9 mouse cellular contexts compared by ENCODE assay signal in genomic region chrX:8101017-8101416, GRCm38 (mm10). TPM values are rescaled to one million over a fixed set of nuclear protein-coding genes. Genes with fewer than 3 reads are reported as not detected.
A peak's percentile ranks its signal among the peaks of the same experiment; 100 is the strongest.
DNase-seq lines count a peak whose midpoint lies in the region; ATAC-seq and TF ChIP-seq lines count a peak whose summit lies in the region.
"Had no signal": no experiment of that assay in that cellular context is flagged by ENCODE, and none has a peak within 500 bp of the region (broad histone marks: within the 10 kb centered on the region; RNA-seq: fewer than 3 reads in every experiment).

No protein-coding gene starts in this region.

- H3K9ac ChIP-seq in hindbrain, embryonic 13.5 days: no peak overlapping the region
- H3K9ac ChIP-seq in limb, embryonic 14.5 days (ENCODE audit: low read depth, low read length, severe bottlenecking): no peak overlapping the region

- no peaks in the 10 kb centered on the region for H3K27me3 ChIP-seq in hindbrain, embryonic 13.5 days
- no peaks in the 10 kb centered on the region for H3K27me3 ChIP-seq in limb, embryonic 14.5 days (ENCODE audit: control insufficient read depth, insufficient read depth, low read length)
- H3K27me3 ChIP-seq: megakaryocyte, embryonic 14.5 days had no signal

- no peak overlapping the region for H3K4me3 ChIP-seq in hindbrain, embryonic 13.5 days
- no peak overlapping the region for H3K4me3 ChIP-seq in limb, embryonic 14.5 days (replicated peaks; ENCODE audit: low read length)
- H3K4me3 ChIP-seq: megakaryocyte, embryonic 14.5 days had no signal

- 0 out of 2 replicates have a peak overlapping the region, but pooled peaks have one; percentile 17 for H3K4me2 ChIP-seq in hindbrain, embryonic 13.5 days
- H3K4me2 ChIP-seq in limb, embryonic 14.5 days (replicated peaks; ENCODE audit: low read depth, low read length, severe bottlenecking): no peak overlapping the region

- H3K27ac ChIP-seq in hindbrain, embryonic 13.5 days: peak overlapping the region; percentile 90
- no peak overlapping the region for H3K27ac ChIP-seq in limb, embryonic 14.5 days (replicated peaks; ENCODE audit: low read depth, low read length)

- ATAC-seq in hindbrain, embryonic 13.5 days (ENCODE audit: low FRiP score): peak; percentile 53
- ATAC-seq in limb, embryonic 14.5 days (ENCODE audit: low FRiP score, low read depth): no peak; the same call in 1 of the 2 replicates
- no peak for ATAC-seq in monocyte, adult 5-6 weeks (replicated peaks; ENCODE audit: insufficient number of reproducible peaks, low FRiP score, low TSS enrichment, poor library complexity, severe bottlenecking)

- H3K9me3 ChIP-seq in hindbrain, embryonic 13.5 days: no peaks in the 10 kb centered on the region
- no peaks in the 10 kb centered on the region for H3K9me3 ChIP-seq in limb, embryonic 14.5 days (ENCODE audit: control insufficient read depth, low read length)
- H3K9me3 ChIP-seq: megakaryocyte, embryonic 14.5 days had no signal

- TF ChIP-seq POLR2A in limb, embryonic 14.5 days (IDR thresholded peaks at IDR 0.05; ENCODE audit: borderline replicate concordance, extremely low read depth, insufficient read depth, insufficient read length): no peak

- peaks cover 8% of the 10 kb centered on the region for H3K4me1 ChIP-seq in hindbrain, embryonic 13.5 days (replicated peaks)
- H3K4me1 ChIP-seq in limb, embryonic 14.5 days (ENCODE audit: control insufficient read depth, insufficient read depth, low read length): no peaks in the 10 kb centered on the region

- DNase-seq in kidney, postnatal 14 days: peak; percentile 9
- no peak for DNase-seq in kidney, adult 11 months
- peak; percentile 89 for DNase-seq in brain, embryonic 18.5 days (ENCODE audit: low read depth, low spot score)
- DNase-seq in limb, embryonic 14.5 days (ENCODE audit: low spot score): peak; percentile 50
- peak; percentile 86 to 90 for DNase-seq in right cerebral cortex, postnatal 10 days (ENCODE audit: low spot score in 2 of 2)
- no peak for DNase-seq in urinary bladder, adult 2 months (ENCODE audit: low spot score)

- no peaks in the 10 kb centered on the region for H3K36me3 ChIP-seq in hindbrain, embryonic 13.5 days
- no peaks in the 10 kb centered on the region for H3K36me3 ChIP-seq in limb, embryonic 14.5 days (ENCODE audit: control insufficient read depth, insufficient read depth, low read length)

- 25% methylated on average over 3 of the region's 3 CpGs for WGBS in hindbrain, embryonic 13.5 days
- 22% methylated on average over 3 of the region's 3 CpGs for WGBS in limb, embryonic 14.5 days

RNA-seq across cellular contexts. Expression of gene Was, which starts 10.7 kb away (rescaled TPM):
- 0.12 and 0.18 TPM in 2 replicates for polyA plus RNA-seq in hindbrain, embryonic 13.5 days (2015; fragmentation: Nextera tagmentation; extraction: Ambion mirVana)
- polyA plus RNA-seq in limb, embryonic 14.5 days (2012; rRNA removed): 2.6 and 3.5 TPM in 2 replicates
- polyA plus RNA-seq in limb, embryonic 14.5 days (2014; fragmentation: Nextera tagmentation; extraction: Ambion mirVana): 0.92 and 0.97 TPM in 2 replicates
- 129 to 156 TPM (median 134 TPM) in 3 replicates for total RNA-seq in monocyte, adult 5-6 weeks (2017)
- 3.8 and 3.9 TPM in 2 replicates for polyA plus RNA-seq in urinary bladder, adult 2 months (2012; rRNA removed)

RNA-seq across cellular contexts. Expression of gene Suv39h1, which starts 26.5 kb away (rescaled TPM):
- polyA plus RNA-seq in hindbrain, embryonic 13.5 days (2015; fragmentation: Nextera tagmentation; extraction: Ambion mirVana): 39.9 and 40.8 TPM in 2 replicates
- polyA plus RNA-seq in limb, embryonic 14.5 days (2012; rRNA removed): 65.3 and 67.4 TPM in 2 replicates
- polyA plus RNA-seq in limb, embryonic 14.5 days (2014; fragmentation: Nextera tagmentation; extraction: Ambion mirVana): 51.9 and 56.1 TPM in 2 replicates
- total RNA-seq in monocyte, adult 5-6 weeks (2017): 19.0 to 19.7 TPM (median 19.1 TPM) in 3 replicates
- polyA plus RNA-seq in urinary bladder, adult 2 months (2012; rRNA removed): 11.8 and 13.0 TPM in 2 replicates

RNA-seq across cellular contexts. Expression of gene Wdr13, which starts 31.7 kb away (rescaled TPM):
- 58.5 and 60.9 TPM in 2 replicates for polyA plus RNA-seq in hindbrain, embryonic 13.5 days (2015; fragmentation: Nextera tagmentation; extraction: Ambion mirVana)
- 90.6 and 127 TPM in 2 replicates for polyA plus RNA-seq in limb, embryonic 14.5 days (2012; rRNA removed)
- polyA plus RNA-seq in limb, embryonic 14.5 days (2014; fragmentation: Nextera tagmentation; extraction: Ambion mirVana): 18.7 and 19.7 TPM in 2 replicates
- 22.2 to 44.8 TPM (median 28.6 TPM) in 3 replicates for total RNA-seq in monocyte, adult 5-6 weeks (2017)
- polyA plus RNA-seq in urinary bladder, adult 2 months (2012; rRNA removed): 73.3 and 77.8 TPM in 2 replicates

RNA-seq across cellular contexts. Expression of gene Rbm3, which starts 44.7 kb away (rescaled TPM):
- 336 and 358 TPM in 2 replicates for polyA plus RNA-seq in hindbrain, embryonic 13.5 days (2015; fragmentation: Nextera tagmentation; extraction: Ambion mirVana)
- 355 and 465 TPM in 2 replicates for polyA plus RNA-seq in limb, embryonic 14.5 days (2012; rRNA removed)
- 496 and 541 TPM in 2 replicates for polyA plus RNA-seq in limb, embryonic 14.5 days (2014; fragmentation: Nextera tagmentation; extraction: Ambion mirVana)
- 767 to 1,158 TPM (median 1,044 TPM) in 3 replicates for total RNA-seq in monocyte, adult 5-6 weeks (2017)
- 281 and 318 TPM in 2 replicates for polyA plus RNA-seq in urinary bladder, adult 2 months (2012; rRNA removed)

Comparison
In these comparisons a context has a peak if more than half of its experiments do, and no peak if none do; other contexts are left out.
1. DNase-seq: peak in kidney, postnatal 14 days (single experiment), brain, embryonic 18.5 days (single experiment), limb, embryonic 14.5 days (single experiment) and right cerebral cortex, postnatal 10 days (2 of 2); none in kidney, adult 11 months (single experiment) and urinary bladder, adult 2 months (single experiment).